Mouse (Mus musculus) olfactory bulb, adult 2 months (tissue): Measurements from ENCODE around the gene Apbb2. TPM values are rescaled to one million over a fixed set of nuclear protein-coding genes. Genes with fewer than 3 reads are reported as not detected.

ENCODE experiments used
- H3K27ac ChIP-seq: fragments of 200-500 bp; 2 replicates; pipeline ENCODE4 v1.5.1; 2012; ENCODE audit warnings: low read depth, low read length; ENCODE audit not compliant: insufficient read depth
- H3K4me1 ChIP-seq: fragments of 200-500 bp; 2 replicates; pipeline ENCODE4 v1.6.1; 2012; ENCODE audit warnings: low read length; ENCODE audit not compliant: control insufficient read depth, insufficient read depth
- H3K4me3 ChIP-seq: fragments of 200-500 bp; 2 replicates; pipeline ENCODE4 v1.5.1; 2012; ENCODE audit warnings: mild to moderate bottlenecking, low read depth, low read length, moderate library complexity; ENCODE audit not compliant: insufficient read depth
- CTCF ChIP-seq: fragments of 200-500 bp; IDR thresholded peaks from 2 replicates; pipeline ENCODE4 v1.5.1; 2012; ENCODE audit warnings: low read depth, mild to moderate bottlenecking, low read length, moderate library complexity; ENCODE audit not compliant: insufficient read depth
- POLR2A ChIP-seq: fragments of 200-500 bp; IDR thresholded peaks from 2 replicates; pipeline ENCODE4 v1.6.1; 2012; ENCODE audit warnings: mild to moderate bottlenecking, low read depth, low read length, moderate library complexity; ENCODE audit not compliant: insufficient read depth
- WGBS: fragments of 180-500 bp; shearing (Covaris S2); methylation state at CpG from one replicate; pipeline ENCODE4 v1.1.7; 2018; 5-methylcytosine and 5-hydroxymethylcytosine counted together
- polyA plus RNA-seq: library from polyadenylated mRNA; stranded (reverse); fragments of >200 nt; gene quantifications from 2 replicates; pipeline ENCODE4 v1.2.4, GENCODE M21; 2012; ENCODE audit warnings: low replicate concordance; ENCODE audit not compliant: missing spikeins, insufficient read depth, insufficient read length

The Apbb2 gene
- polyA plus RNA-seq, 1 experiment, result not detected

DNA sequence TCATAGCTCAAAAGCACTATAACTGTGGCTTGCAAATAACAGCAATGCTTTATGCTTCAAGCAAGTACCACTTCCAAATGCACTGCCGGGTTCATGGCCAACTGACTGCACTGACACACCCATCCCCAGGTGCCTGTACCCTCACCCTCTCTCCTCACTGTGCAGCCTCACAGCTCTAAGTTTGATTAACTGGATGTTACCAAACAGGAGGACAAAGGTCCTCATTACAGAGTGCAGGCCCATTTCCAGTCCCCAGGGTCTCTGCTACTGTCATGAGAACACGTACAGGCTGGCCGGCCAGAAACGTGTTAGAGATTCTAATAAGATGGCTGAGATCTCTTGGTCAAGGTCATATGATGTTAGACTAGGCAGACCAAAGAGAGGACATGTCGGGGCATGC is 147.7 kb downstream of the Apbb2 start:
- 0 out of 2 replicates have a peak, but pooled peaks cover 2% of the 10 kb centered on the region for H3K4me1 ChIP-seq
- H3K4me3 ChIP-seq, result no peak overlapping the region
- no peak for TF ChIP-seq CTCF
- TF ChIP-seq POLR2A, result no peak
- WGBS, result 94% methylated on average over 5 of the region's 5 CpGs
- no peak overlapping the region for H3K27ac ChIP-seq

DNA sequence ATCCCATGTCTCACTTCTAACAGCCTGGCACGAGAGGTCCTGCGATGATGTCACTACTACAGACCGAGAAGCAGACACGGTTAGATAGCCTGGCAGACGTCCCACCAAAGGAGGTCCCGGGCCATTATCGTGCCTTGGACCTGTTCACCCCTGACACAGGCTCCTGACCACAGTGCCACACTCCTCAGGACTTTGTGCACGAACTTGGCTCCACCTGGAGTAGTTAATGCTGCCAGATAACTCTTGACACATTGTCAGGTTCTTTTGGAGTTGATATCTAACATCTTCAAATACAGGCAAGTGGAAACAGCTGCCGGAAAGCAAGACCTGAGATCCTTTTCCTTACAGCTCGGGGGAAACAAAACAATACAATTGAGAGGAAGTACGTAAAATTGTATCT is 148.9 kb downstream of the Apbb2 start:
- no peak overlapping the region for H3K4me3 ChIP-seq
- 0 out of 2 replicates have a peak, but pooled peaks cover 2% of the 10 kb centered on the region for H3K4me1 ChIP-seq
- H3K27ac ChIP-seq, result peak overlapping the region; percentile 4; the same call in 1 of the 2 replicates
- TF ChIP-seq POLR2A, result no peak
- no peak for TF ChIP-seq CTCF
- 81% methylated on average over 11 of the region's 11 CpGs for WGBS

DNA sequence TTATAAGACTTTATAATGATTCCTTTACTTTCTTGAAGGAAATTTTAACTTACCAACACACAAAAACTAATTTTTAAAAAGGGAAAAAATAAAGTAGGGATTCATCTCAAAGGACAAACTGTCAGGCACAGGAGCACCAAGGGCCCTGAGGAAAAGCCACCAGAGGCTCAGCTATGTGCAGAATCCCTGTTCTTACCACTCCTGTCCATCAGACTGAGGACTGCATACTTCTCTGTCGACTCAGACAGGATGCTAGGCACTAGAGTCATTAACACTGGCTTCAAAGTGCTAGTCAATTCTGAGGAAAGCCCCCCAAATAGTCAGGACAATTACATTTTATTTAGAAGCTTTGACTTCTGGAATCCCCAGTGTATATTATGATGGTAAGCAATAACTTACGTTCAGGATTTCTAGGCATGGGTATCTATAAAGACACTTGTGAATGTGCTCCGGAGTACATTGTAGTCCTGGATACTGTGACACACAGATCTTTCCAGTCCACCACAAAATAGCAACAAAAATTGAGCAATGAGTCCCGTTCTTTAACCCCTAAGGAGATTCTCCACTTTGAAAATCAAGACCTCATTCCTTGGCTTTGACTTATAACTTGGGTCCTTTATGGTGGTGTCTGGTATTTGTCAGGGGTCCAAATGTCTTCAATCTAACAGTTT is 150.1 kb downstream of the Apbb2 start:
- Histone ChIP-seq H3K4me3 (no peak overlapping the region), H3K4me1 (0 out of 2 replicates have a peak, but pooled peaks cover 2% of the 10 kb centered on the region), H3K27ac (no peak overlapping the region)
- no peak for TF ChIP-seq POLR2A
- no peak for TF ChIP-seq CTCF
- WGBS, result 89% methylated on average over 4 of the region's 4 CpGs

DNA sequence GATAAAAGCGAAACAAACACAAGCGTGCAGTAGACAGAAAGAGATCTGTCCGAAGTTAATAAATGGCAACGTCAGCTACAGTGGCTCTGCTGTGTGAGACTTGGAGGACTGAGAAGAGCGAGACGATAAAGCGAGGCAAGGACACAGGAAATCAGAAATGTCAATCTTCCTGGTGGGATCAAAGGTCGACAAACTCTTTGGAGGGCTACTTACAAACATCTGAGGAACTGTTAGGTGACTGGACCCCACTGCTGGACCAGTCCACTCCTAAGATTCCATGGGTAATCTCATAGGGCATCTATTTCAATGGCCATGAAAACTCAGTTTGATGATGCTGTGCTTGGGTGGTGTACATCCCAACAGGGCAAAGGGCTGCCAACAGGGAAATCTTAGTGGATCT is 155.9 kb downstream of the Apbb2 start:
- WGBS, result 87% methylated on average over 8 of the region's 8 CpGs
- no peak for TF ChIP-seq CTCF
- TF ChIP-seq POLR2A, result no peak
- Histone ChIP-seq H3K4me1 (no peaks in the 10 kb centered on the region), H3K4me3 (no peak overlapping the region), H3K27ac (no peak overlapping the region)

DNA sequence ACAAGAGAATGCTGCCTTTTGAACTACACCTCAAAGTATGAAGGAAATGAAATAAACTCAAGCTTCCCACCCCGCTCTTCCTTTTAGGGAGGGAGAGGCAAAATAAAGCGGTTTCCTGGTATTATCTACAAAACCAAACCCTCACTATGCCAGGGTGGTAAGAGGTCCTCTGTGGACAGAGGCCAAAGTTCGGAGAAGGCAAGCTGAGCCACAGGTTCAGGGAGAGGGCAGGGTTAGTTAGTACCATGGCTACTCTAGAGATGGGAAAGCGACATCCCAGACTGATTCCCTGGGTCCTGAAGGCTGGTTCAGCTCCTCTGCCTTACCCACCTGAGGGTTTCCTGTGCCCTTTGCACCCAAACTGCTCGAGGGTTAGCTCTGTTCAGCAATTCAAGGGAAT is 159.7 kb downstream of the Apbb2 start:
- WGBS, result 91% methylated on average over 5 of the region's 5 CpGs
- H3K4me3 ChIP-seq, result no peak overlapping the region
- H3K4me1 ChIP-seq, result no peaks in the 10 kb centered on the region
- TF ChIP-seq POLR2A (no peak), CTCF (no peak)
- no peak overlapping the region for H3K27ac ChIP-seq

DNA sequence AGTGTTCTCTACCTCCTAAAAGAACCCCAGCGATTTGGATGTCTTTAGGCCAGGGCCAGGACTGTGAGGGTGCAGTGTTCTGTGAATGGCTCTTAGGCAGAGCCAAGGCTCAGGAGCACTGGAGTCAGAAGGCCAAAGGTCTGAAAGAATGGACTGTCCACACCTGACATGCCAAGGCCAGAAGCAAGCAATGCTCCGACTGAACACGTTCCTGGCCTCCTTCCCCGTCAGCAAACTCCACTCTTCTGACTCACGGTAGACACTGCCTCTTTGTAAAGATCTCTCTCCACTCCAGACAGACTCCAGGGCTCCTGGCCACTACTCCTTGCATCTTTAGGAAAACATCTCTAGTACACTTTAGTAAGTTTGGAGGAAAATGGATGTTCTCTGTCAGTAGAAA is 163.3 kb downstream of the Apbb2 start:
- TF ChIP-seq CTCF (no peak), POLR2A (no peak)

DNA sequence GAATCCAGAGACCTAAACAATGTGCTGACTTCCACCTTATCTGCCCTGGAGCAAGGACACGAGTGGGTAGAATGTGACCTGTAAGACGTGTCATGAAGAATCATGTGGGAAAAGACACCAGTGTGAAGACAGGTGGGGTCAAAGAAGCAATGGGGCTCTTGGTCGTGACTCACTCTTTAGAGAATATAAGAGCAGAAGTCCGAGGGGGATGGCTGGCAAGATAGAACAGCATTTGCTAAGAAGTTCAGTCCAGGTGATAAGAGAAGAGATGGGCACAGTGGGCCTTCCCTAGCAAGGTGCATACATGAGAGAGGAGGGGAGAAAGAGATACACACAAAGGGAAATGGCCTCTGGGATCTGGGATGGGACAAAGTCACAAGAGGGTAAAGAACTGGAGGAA is 163.8 kb downstream of the Apbb2 start:
- 96% methylated on average over 4 of the region's 4 CpGs for WGBS
- TF ChIP-seq POLR2A, result no peak
- TF ChIP-seq CTCF, result no peak
- H3K4me1 ChIP-seq, result peaks cover 6% of the 10 kb centered on the region; the same call in 1 of the 2 replicates
- H3K4me3 ChIP-seq, result no peak overlapping the region
- no peak overlapping the region for H3K27ac ChIP-seq

More for the DNA sequence above, 163.3 kb downstream of the Apbb2 start:
- Histone ChIP-seq H3K4me3 (no peak overlapping the region), H3K4me1 (peaks cover 6% of the 10 kb centered on the region; the same call in 1 of the 2 replicates), H3K27ac (no peak overlapping the region)
- 82% methylated on average over 5 of the region's 5 CpGs for WGBS

DNA sequence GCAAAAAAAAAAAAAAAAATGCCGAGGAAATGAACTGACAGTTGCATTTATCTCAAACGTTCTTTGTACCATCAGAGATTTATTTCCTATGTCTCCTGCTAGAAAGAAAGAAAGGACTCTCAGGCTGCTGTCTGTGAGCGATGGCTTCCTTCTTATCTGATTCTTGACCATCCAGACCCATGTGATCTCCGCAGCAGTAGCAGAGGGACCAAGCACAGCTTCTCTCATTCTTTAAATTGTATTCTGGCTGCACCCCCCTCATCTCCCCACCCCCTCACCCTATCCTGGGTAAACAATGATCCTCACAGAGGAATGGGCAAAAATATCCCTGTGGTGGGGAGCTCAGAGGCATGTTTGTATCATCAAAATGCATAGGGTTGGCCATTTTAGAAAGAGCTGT is 165.5 kb downstream of the Apbb2 start:
- Histone ChIP-seq H3K4me3 (no peak overlapping the region), H3K27ac (no peak overlapping the region), H3K4me1 (peaks cover 6% of the 10 kb centered on the region; the same call in 1 of the 2 replicates)
- no peak for TF ChIP-seq POLR2A
- no peak for TF ChIP-seq CTCF
- 57% methylated on average over 4 of the region's 4 CpGs for WGBS

DNA sequence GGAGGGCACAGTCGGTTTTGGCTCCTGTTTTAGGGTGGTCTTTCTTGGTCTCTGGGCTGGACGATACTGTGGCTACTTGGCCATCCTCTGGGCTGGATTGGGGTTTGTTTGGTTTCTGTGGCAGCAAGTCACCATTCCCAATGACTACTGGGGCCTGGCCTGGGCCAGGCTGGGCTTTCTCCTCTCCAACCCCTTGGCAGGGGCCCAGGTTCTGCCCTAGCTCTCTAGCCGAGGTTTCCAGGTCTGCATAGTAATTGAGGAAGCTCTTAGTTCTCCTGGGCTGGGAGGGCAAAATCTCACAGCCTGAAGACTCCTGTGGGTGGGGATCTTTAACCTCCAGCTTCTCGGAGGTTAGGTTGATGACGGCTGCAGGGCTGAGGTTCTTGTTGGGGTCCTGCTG is 167.0 kb downstream of the Apbb2 start:
- Histone ChIP-seq H3K4me3 (no peak overlapping the region), H3K4me1 (peaks cover 6% of the 10 kb centered on the region; the same call in 1 of the 2 replicates), H3K27ac (no peak overlapping the region; the same call in 1 of the 2 replicates)
- 67% methylated on average over 5 of the region's 5 CpGs for WGBS
- TF ChIP-seq CTCF (no peak), POLR2A (no peak)
